Mouse (Mus musculus) MEL (cell line): ENCODE measurements around the gene Serpina1a.
"Not testable (repeated sequence)": the region's sequence is repeated elsewhere in the genome, so short reads cannot be mapped to it uniquely, and the experiment has no call there.

ENCODE experiments used
- E2F4 ChIP-seq: IDR thresholded peaks from 2 replicates; pipeline ENCODE4 v1.6.1; 2011; ENCODE audit warnings: low read depth, low read length, improper control_type of control experiment, borderline replicate concordance
- HCFC1 ChIP-seq: IDR thresholded peaks from 2 replicates; pipeline ENCODE4 v1.6.1; 2012; ENCODE audit warnings: low read depth, mild to moderate bottlenecking, inconsistent platforms, low read length, improper control_type of control experiment, moderate library complexity
- POLR2AphosphoS2 ChIP-seq: IDR thresholded peaks from 2 replicates; pipeline ENCODE4 v1.6.1; 2011; ENCODE audit warnings: low read length, improper control_type of control experiment

DNA sequence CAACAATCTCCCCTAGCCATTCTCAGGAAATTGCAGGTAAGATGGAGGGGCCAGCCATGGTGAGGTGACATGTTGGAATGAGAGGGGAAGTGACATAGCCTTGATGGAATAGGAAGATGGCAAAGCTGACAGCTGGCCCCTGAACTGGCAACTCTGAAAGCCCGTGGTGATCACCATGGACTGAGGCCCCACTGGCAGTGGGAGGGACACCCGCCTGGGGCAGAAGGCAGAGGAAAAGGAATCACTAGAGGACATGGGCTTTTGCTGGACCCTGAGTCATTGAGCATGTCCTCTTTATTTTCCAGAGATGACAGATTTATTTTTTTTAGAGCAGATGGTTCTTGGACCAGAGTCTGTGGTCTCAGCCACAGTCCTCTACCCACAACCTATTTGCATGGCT, 10.3 kb downstream of the Serpina1a start:
- TF ChIP-seq HCFC1, POLR2AphosphoS2, E2F4: not testable (repeated sequence)
